Mouse (Mus musculus) liver, embryonic 12.5 days (tissue): ENCODE measurements around the gene Phldb3. TPM values are rescaled to one million over a fixed set of nuclear protein-coding genes. Genes with fewer than 3 reads are reported as not detected.

ENCODE experiments used
- ATAC-seq: fragments of 200-750 bp; cut with Nextera tagmentation; 2 replicates; pipeline ENCODE4 v1.8.0; 2017; ENCODE audit warnings: moderate number of reproducible peaks, mild to moderate bottlenecking, moderate library complexity
- H3K27ac ChIP-seq: fragments of 300-500 bp; sonication (generic); 2 replicates; pipeline ENCODE4 v1.5.1; 2016; ENCODE audit warnings: mild to moderate bottlenecking
- H3K27me3 ChIP-seq: fragments of 300-500 bp; sonication (generic); replicated peaks from 2 replicates; pipeline ENCODE4 v1.6.1; 2016; ENCODE audit warnings: mild to moderate bottlenecking, moderate library complexity
- H3K36me3 ChIP-seq: fragments of 300-500 bp; sonication (generic); 2 replicates; pipeline ENCODE4 v1.6.1; 2016; ENCODE audit warnings: mild to moderate bottlenecking, moderate library complexity
- H3K4me1 ChIP-seq: fragments of 300-500 bp; sonication (generic); 2 replicates; pipeline ENCODE4 v1.6.1; 2016
- H3K4me2 ChIP-seq: fragments of 300-500 bp; sonication (generic); 2 replicates; pipeline ENCODE4 v1.6.1; 2016; ENCODE audit warnings: mild to moderate bottlenecking, moderate library complexity
- H3K4me3 ChIP-seq: fragments of 300-500 bp; sonication (generic); 2 replicates; pipeline ENCODE4 v1.5.1; 2016; ENCODE audit warnings: mild to moderate bottlenecking, moderate library complexity
- H3K9ac ChIP-seq: fragments of 300-500 bp; sonication (generic); 2 replicates; pipeline ENCODE4 v1.6.1; 2016; ENCODE audit warnings: mild to moderate bottlenecking, moderate library complexity
- H3K9me3 ChIP-seq: fragments of 300-500 bp; sonication (generic); replicated peaks from 2 replicates; pipeline ENCODE4 v1.6.1; 2016; ENCODE audit warnings: mild to moderate bottlenecking, moderate library complexity
- WGBS: fragments of 180-500 bp; shearing (Covaris S2); methylation state at CpG from one replicate; pipeline ENCODE4 v1.1.7; 2016; ENCODE audit not compliant: insufficient replicate concordance; 5-methylcytosine and 5-hydroxymethylcytosine counted together
- polyA plus RNA-seq: library from polyadenylated mRNA; unstranded; fragments of >200 nt; fragmentation: Nextera tagmentation; extraction: Ambion mirVana; gene quantifications from 2 replicates; pipeline ENCODE4 v1.2.1, GENCODE M21; 2016

Gene Phldb3
- polyA plus RNA-seq, 1 experiment from 2014 or later, result 0.08 TPM

- Histone ChIP-seq H3K36me3 (no peaks in the 10 kb centered on the region), H3K4me1 (no peaks in the 10 kb centered on the region), H3K27ac (no peak overlapping the region), H3K4me2 (no peak overlapping the region), H3K9me3 (no peaks in the 10 kb centered on the region), H3K9ac (no peak overlapping the region), H3K4me3 (no peak overlapping the region), H3K27me3 (0 out of 2 replicates have a peak, but pooled peaks cover 14% of the 10 kb centered on the region)
- WGBS, result 62% methylated on average over 9 of the region's 9 CpGs
- no peak for ATAC-seq
Observed at GRCm38 (mm10) chr7:24664959-24665358, 54.4 kb downstream of the Phldb3 start.

GRCm38 (mm10) chr7:24671944-24672439 is 61.4 kb downstream of the Phldb3 start:
- no peaks in the 10 kb centered on the region for H3K4me1 ChIP-seq
- WGBS, result 81% methylated on average over 23 of the region's 23 CpGs

GRCm38 (mm10) chr7:24676575-24676974 is 66.0 kb downstream of the Phldb3 start, which contains the start of gene Tex101:
Gene Tex101 (minus strand): TSS chr7:24676675.
- Histone ChIP-seq H3K9me3 (no peaks in the 10 kb centered on the region), H3K4me3 (no peak within 1 kb of the TSS), H3K36me3 (no peaks in the 10 kb centered on the region), H3K9ac (no peak within 1 kb of the TSS), H3K4me1 (no peaks in the 10 kb centered on the region), H3K27ac (no peak within 1 kb of the TSS), H3K4me2 (no peak within 1 kb of the TSS), H3K27me3 (0 out of 2 replicates have a peak, but pooled peaks cover 7% of the 10 kb centered on the region)
- 76% methylated on average over 9 of the region's 9 CpGs for WGBS
- no peak for ATAC-seq

More at GRCm38 (mm10) chr7:24671944-24672439, 61.4 kb downstream of the Phldb3 start:
- Histone ChIP-seq H3K27ac (no peak overlapping the region), H3K9ac (no peak overlapping the region), H3K36me3 (no peaks in the 10 kb centered on the region), H3K9me3 (no peaks in the 10 kb centered on the region), H3K4me2 (no peak overlapping the region), H3K4me3 (no peak overlapping the region), H3K27me3 (0 out of 2 replicates have a peak, but pooled peaks cover 9% of the 10 kb centered on the region)
- no peak for ATAC-seq

Other genes starting within 250 kb of the Phldb3 start
- gene Kcnn4, start 240.5 kb upstream of the Phldb3 start, polyA plus RNA-seq, result 159 and 161 TPM in 2 replicates
- gene Smg9, start 211.1 kb upstream of the Phldb3 start, polyA plus RNA-seq, result 22.9 and 23.5 TPM in 2 replicates
- not detected in 2 replicates for gene Irgc1, start 158.5 kb upstream of the Phldb3 start, polyA plus RNA-seq
- gene Plaur, start 148.3 kb upstream of the Phldb3 start, polyA plus RNA-seq, result 2.6 and 2.8 TPM in 2 replicates
- gene Cadm4, start 128.7 kb upstream of the Phldb3 start, polyA plus RNA-seq, result 0.28 and 0.35 TPM in 2 replicates
- 12.4 and 14.2 TPM in 2 replicates for gene Zfp428, start 103.8 kb upstream of the Phldb3 start, polyA plus RNA-seq
- gene AC161166.1, start 98.3 kb upstream of the Phldb3 start, polyA plus RNA-seq, result 0.20 and 0.24 TPM in 2 replicates
- 2.8 and 3.1 TPM in 2 replicates for gene Irgq, start 80.1 kb upstream of the Phldb3 start, polyA plus RNA-seq
- not detected in 2 replicates for gene Pinlyp, start 64.6 kb upstream of the Phldb3 start, polyA plus RNA-seq
- 61.5 and 63.0 TPM in 2 replicates for gene Xrcc1, start 64.5 kb upstream of the Phldb3 start, polyA plus RNA-seq
- 15.1 and 17.0 TPM in 2 replicates for gene Ethe1, start 23.2 kb upstream of the Phldb3 start, polyA plus RNA-seq
- 0.41 and 0.57 TPM in 2 replicates for gene Zfp575, start 23.1 kb upstream of the Phldb3 start, polyA plus RNA-seq
- not detected in 2 replicates for gene Lypd3, start 25.8 kb downstream of the Phldb3 start, polyA plus RNA-seq
- not detected in 2 replicates for gene Tex101, start 65.9 kb downstream of the Phldb3 start, polyA plus RNA-seq
- gene BC049730, start 98.5 kb downstream of the Phldb3 start, polyA plus RNA-seq, result not detected in 2 replicates
- not detected in 2 replicates for gene Gm4763, start 116.1 kb downstream of the Phldb3 start, polyA plus RNA-seq
- gene Cd177, start 149.5 kb downstream of the Phldb3 start, polyA plus RNA-seq, result 0.55 and 0.93 TPM in 2 replicates
- gene Ceacam10, start 166.4 kb downstream of the Phldb3 start, polyA plus RNA-seq, result 0.30 and 0.42 TPM in 2 replicates